Mouse (Mus musculus) cerebellum, adult 9-11 months (tissue): ENCODE measurements around the gene Agap2.
"Not testable (repeated sequence)": the region's sequence is repeated elsewhere in the genome, so short reads cannot be mapped to it uniquely, and the experiment has no call there.

Experiments
- DNase-seq: peaks from one replicate; pipeline ENCODE4 v3.0.0; 2022

Gene Agap2

DNA sequence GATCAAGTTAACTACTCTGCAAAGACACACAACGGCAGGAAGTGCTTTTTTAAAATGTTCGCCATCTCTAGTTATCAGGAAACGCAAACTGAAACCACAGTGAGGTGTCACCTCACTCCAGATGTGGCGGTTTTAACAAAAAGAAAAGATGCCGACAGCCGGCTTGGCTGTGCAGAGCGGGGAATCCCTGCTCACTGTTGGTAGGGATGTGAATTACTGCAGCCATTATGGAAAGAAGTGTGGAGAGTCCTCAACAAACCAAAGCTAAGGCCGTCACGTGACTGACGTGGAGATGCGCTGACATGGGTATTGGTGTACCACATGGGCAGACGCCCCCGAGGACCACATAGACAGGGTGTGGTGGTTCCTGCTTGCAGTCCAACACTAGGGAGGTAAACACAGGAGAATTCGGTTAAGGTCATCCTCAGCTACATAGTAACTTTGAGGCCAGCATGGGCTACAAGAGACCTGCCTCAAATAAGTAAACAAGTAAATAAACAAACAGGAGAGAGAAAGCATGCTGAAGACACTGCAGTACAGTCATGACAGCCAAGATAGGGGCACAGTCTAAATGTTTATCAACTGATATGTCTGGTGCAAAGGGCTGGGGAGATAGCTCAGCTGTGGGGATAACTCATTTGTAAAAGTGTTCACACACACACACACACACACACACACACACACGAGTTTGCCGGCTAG is 32.6 kb downstream of the Agap2 start:
- DNase-seq, result no peak

DNA sequence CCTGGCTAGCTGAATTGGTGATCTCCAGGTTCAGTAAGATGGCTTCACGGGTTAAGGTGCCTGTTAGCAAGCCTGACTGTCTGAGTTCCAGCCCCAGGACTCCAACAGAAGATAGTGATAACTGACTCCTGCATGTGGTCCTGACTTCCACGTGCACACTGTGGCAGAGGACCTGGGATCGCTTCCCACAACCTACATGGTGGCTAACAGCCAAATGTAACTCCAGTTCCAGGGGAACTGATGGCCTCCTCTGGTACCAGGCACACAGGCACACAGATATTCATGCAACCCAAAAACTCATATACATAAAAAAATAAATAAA is 33.1 kb downstream of the Agap2 start:
- no peak for DNase-seq

DNA sequence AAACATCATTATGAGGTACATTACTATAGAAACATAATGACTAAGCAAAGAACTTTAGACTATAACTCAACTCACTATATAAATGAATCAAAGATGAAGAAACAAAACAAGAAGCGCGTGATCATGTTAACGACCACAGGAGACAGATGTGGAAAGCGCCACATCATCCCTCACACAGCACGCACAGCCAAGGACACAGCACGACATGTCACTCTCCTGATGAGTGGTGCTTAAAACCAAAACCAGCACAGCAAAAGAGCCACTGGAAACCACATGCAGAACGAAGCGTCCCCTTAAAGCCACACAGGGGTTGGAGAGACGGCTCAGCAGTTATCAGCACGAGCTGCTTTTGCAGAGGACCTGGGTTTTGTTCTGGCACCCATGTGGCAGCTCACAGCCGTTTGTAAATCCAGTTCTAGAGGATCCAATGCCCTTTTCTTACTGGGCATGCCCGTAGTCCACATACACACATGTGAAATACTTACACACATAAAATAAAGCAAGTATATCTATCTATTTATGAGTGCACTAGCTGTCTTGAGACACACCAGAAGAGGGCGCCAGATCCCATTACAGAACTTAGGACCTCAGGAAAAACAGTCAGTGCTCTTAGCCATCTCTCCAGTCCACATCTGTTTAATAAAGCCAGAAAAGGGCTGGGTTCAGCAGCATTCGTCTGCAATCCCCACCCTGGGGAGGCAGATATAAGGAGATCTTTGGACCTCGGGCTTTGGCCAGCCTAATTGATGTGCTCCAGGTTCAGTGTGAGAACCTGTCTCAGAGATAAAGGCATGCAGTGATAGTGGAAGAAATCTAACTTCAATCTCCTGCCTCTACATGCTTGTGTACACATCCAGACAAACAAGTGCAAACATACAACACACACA is 36.2 kb downstream of the Agap2 start:
- no peak for DNase-seq

DNA sequence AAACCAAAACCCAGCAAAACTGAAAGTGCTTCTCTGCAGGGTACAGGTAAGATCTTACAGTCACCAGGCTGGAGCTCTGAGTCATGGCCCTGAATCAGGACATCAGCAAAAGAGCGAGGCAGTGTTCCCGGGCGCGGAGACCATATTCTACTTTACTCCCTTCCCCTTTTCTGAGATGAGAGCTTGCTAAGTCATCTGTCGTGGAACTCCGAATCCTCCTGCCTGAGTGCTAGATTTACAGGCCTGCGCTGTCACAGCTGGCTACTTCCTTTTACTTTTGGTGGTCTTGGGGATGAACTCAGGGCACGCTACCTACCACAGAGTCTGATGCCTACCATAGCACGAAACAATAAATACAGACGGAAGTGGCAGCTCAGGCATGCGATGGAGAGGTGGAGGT is 39.3 kb downstream of the Agap2 start:
- DNase-seq, result no peak

DNA sequence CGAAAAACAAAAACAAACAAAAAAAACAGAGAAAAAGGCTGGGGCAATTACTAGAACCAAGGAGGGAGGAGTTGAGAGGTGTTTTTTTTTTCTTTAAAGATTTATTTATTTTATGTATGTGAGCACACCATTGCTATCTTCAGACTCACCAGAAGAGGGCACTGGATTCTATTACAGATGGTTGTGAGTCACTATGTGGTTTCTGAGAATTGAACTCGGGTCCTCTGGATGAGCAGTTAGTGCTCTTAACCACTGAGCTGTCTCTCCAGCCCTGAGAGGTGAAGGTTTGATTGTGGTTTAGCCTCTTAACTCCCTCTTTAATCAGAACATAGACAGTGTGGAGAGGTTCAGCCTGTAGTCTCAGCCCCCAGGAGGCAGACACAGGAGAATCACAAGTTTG is 40.0 kb downstream of the Agap2 start:
- DNase-seq, result no peak

DNA sequence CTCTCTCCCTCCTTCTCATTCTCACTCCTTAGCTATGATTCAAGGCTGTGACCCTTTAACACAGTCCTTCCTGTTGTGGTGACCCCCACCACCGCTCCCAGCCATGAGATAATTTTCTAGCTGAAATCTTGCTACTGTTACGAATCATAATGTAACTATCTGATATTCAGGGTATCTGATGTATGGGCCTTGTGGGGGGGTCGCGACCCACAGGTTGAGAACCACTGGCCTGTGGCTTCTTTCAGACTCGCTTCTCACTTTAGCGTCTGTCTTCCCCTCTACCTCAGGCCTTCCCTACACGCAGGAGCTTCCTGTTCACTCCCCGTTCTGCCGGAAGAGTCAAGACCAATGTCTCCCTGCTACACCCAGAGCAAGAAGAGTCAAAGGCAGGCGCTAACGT is 43.4 kb downstream of the Agap2 start:
- no peak for DNase-seq

DNA sequence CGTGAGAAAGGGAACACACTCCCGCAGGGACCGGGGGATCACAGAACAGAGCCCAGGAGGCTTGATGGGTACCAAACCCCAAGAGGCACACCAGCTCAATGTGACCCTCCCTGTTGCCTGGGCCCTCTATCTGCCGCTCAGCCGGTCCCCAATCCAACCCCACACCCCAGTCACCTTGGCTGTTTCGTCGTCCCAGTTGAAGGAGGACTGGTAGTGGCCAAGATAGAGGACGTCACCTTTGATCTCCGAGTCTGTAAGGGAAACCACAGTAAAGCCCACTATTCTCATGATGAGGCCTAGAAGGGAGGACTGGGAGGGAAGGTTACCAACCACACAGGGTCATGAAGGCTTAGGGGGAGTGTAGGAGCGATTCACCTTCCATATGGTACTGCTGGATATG is 44.1 kb downstream of the Agap2 start:
- peak; percentile 41 for DNase-seq

DNA sequence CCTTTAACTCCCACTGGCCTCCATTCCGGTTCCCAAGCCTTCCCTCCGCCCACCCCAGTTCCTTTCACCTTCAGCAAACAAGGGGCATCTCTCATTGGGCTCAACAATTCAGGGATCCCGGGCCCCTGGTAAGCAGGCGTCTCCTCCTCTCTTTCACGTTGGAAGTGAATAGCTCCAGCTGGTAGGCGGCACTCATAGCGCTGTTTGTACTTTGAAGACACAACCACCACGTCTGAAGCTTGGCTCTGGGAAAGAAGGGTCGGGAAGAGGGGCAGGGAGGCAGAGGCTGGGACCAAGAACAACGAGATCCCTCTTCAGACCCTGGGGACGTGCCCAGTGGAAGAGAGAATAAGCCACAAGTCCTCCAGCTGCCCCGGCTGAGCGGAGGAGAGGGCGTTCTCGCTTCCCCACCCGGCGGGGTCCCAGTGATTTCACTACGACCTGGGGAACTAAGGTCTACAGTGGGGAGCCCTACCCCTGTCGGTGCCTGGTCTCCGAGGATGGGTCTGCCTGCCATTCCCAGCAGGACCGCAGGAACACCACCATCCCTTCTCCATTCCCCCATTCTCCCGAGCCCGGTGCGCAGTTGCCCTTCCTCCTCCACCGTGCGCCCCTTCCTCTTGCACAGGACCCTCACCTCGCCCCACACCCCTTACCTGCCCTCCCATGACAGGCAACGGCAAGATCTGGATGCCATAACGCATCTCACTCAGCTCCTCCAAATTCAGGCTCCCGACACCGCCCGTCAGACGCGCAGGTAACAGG is 45.4 kb downstream of the Agap2 start:
- DNase-seq, result no peak

DNA sequence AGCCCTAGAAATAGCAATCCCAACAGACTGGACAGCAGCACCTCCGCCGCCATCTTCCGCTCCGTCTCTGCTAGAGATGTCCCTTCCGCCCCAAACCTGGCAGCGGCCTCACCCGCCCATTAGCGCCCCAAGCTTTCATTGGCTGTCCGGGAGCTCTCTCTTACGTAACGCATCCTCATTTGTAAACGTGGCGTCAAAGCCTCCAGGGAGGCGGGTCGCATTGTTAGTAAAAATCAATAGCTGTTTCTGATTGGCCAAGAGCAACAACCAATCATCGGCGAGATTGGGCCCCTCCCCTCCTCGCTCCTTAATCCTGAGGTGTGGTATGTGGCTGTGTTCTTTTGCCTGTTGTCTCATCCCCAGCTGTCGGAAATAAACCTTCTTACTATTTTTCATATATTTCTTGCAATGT is 46.0 kb downstream of the Agap2 start, which contains the start of gene Os9:
Os9 (minus strand) TSS at position 66 of the 412 bp plus-strand sequence.
- peak; percentile 99 for DNase-seq

DNA sequence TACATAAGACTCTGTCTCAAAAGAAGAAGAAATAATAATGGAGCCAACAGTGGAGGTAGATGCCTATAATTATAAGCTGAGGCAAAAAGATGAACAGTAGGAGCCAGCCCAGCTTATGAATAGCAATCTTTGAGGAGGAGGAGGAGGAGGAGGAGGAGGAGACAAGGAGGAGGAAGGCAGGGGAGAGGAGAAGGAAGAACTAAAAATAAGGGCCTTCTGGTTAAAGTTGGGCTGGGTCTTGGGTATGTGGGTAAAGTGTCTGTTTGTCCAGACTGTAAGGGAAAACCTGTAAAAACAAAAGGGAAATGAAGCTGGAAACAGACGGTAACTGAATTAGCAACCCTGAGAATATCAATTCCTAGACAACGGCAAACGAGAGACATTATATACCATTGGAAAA is 46.9 kb downstream of the Agap2 start:
- DNase-seq, result no peak

DNA sequence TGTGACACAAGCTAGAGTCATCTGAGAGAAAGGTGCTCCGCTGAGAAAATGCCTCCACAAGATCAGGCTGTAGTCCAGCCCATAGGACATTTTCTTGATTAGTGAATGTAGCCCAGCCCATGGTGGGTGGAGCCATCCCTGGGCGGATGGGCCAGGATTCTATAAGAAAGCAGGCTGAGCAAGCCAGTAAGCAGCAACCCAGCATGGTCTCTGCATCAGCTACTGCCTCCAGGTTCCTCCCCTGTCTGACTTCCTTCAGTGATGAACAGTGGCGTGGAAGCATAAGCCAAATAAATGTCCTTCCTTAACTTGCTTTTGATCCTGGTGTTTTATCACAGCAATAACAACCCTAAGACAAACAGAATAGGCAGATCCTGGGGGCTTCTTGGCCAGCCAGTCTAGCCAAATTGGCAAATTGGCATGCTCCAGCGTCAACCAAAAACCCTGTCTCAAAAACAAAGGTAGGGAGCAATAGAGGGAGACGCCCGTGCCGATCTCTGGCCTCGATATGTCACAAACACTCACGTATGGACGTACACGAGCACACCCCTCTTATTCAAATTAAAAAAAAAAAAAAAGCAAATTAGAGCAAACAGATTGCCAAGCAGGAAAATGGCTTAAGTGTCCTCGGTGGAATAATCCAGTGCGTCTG is 47.8 kb downstream of the Agap2 start:
- peak; percentile 79 for DNase-seq

DNA sequence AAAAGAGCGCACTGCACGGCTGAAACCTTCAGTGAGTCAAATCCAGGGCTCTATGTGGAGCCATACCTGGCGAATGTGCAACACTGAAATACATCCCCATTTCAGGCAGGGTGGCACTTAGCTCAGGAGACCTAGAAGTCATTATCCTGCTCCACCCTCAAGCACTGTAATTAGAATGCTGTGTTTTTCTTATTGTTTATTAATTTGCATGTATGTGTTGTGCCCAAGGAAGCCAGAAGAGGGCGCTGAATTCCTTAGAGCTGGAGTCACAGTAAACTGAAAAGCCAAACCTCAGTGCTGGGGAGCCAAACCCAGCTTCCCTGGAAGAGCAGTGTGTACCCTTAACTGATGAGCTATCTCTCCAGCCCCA is 48.3 kb downstream of the Agap2 start:
- DNase-seq, result peak; percentile 85

DNA sequence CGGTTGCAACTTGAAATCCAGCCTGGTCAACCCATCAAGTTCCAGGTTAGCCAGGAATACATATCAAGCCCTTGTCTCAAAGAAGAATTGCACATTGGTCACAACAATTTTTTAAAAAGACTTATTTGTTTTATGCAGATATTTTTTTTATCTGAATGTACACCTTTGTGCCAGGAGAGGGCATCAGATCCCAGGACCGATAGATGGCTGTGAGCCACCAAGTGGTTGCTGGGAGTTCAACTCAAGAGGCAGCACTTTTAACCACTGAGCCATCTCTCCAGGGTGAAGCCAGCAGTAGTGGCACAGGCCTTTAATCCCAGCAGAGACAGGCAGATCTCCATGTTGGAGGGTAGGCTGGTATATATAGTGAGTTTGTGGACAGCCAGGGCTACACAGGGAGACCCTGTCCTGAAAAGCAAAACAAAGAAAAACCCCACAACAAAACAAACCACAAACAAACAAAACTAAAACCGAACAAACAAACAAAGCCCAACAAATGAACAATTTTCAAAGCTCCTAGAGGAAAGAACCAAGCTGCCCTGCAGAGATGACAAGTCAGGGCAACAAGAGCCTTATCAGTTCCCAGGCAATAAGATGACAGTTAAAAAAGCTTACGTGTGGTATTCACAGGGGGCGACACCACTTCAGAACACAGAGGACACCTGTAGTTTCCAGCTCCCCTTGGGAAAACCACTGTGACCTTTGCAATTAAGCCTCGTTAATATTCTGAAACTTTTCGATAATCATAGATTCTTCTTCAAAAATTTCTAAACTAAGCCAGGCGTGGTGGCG is 50.3 kb downstream of the Agap2 start:
- peak; percentile 39 for DNase-seq

DNA sequence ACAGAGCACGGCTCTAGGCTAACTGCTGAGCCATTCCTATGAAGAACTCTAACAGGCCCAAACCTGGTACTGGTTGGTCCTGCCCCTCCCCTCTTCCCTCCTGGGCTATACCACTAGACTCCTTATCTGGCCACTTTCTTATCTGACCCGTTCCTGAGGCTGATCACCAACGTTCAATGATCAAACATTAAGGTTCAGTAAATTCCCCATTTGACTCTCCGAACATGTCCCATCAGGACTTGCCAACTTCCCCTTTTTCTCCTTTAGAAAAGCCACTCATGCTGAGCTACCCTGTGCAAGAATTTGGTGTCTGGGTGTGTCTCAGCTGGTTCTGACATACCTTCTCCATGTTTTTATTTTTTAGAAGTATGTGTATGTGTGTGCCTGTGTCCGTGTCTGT is 51.5 kb downstream of the Agap2 start:
- DNase-seq, result no peak

DNA sequence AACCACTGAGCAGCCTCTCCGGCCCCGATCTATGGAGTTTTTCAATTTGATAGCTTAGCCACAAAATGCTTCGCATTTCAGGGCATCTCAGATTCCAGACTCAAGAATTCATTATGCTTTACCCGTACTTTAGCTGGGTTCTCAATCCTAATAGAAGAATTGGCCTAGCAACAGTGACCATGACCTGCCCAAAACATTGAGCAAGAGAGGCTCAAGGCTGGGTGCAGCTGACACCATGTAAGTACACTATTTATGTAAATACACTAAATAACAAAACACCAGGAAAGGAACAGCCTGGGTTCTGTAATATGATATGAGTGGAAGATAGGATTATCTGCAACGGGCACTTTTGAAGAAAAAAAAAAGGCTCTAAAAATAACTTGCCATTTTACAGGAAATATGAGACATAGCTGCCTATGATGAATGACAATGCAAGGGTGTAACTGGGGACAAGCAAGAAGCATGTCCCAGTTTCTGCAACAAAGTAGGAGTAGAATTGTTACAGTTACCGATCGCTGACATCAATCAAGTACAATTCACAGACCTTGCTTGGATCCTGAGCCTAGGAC is 52.7 kb downstream of the Agap2 start:
- DNase-seq, result no peak

DNA sequence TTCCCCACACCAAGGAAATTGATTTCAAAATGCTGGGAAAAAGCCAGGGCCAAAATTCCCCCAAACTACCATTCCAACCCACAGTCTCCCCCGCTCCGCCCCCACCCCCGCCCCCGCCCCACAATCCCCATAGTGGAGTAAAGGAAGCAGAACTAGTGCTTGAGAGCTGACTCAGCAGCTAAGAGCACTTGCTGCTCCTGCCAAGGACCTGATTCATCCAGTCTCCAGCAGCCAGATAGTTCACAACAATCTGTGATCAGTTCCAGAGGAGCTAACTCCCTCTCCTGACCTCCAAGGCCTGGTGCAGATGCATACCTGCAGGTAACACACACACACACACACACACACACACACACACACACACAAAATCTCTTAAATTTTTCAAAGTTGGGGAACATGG is 54.3 kb downstream of the Agap2 start:
- no peak for DNase-seq

DNA sequence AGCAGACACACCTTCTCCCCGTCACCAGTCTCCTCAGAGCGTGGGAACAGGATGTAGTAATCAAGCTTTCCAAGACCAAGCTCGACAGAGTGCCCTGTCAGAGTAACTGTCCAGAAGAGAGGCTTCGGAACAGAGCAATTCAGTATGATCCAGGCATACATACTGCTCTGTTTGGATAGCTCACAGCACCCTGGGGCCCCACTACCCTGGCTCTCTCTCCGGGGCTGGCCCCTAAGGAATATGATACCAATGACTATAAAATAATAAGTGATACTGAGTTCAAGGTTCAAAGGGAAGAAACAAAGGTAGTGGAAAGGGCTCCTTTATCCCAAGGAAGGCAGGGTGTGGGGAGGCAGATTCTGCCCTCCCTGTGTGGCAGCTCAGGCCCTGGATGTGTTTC is 57.4 kb downstream of the Agap2 start:
- DNase-seq, result no peak

DNA sequence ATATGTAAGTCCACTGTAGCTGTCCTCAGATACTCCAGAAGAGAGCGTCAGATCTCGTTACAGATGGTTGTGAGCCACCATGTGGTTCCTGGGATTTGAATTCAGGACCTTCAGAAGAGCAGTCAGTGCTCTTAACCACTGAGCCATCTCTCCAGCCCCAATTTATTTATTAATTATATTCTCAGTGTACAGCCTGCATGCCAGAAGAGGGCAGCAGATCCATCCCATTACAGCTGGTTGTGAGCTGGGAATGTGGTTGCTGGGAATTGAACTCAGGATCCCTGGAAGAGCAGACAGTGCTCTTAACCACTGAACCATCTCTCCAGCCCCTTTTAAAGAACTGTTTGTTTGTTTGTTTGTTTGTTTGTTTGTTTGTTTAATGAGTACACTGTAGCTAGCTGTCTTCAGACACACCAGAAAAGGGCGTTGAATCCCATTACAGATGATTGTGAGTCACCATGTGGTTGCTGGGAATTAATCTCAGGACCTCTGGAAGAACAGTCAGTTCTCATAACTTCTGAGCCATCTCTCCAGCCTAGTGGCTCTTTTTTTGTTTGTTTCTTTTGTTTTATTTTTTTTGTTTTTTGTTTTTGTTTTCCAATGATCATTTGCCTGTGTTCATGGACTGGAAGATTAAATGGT is 59.4 kb downstream of the Agap2 start:
- not testable (repeated sequence) for DNase-seq

DNA sequence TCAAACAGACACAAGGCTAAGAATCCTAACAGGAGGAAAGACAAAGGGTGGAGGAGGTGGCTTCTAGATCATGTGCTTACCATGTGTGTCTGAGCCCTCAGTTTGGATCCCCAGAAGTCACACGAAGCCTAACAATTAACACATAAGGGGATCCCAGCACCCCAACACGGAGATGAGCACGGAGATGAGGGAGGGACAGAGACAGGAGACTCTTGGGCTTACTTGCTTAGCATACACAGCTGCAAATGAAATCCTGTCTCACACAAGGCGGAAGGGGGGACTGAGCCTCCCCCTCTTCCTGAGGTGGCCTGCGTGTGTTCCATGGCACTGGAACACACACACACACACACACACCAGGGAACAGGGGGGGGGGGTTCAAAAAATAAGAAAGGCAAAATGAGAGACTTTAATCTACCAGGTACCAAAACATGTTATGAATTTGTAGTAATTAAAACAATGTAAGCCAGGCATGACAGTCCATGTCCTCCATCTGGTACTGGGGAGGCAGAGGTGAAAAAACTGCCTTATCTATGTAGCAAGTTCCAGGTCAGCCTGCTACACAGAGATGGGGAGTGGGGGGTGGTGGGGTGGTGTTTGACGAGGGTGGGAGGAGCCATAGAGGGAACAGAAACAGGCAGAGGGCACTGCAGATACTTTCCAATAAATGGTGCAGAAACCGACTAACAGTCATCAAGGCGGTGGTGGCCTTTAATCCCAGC is 60.2 kb downstream of the Agap2 start:
- no peak for DNase-seq

DNA sequence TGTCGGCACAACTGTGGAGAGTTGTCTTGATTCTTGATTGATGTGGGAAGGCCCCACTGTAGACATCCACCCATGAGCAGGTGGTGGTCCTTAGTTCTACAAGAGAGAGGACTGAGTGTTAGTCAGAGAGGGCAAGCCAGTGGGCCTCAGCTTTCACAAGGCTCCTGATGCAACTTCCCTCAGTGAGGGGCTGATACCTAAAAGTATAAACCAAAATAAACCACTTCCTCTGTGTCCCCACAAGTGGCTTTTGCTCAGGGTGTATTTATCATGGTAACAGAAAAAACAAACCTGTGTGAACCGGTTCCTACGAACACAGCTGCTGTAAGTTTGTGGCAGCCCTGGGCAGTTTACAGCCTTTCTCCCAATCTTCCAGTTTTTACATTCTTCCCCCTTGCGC is 61.4 kb downstream of the Agap2 start:
- DNase-seq, result no peak

DNA sequence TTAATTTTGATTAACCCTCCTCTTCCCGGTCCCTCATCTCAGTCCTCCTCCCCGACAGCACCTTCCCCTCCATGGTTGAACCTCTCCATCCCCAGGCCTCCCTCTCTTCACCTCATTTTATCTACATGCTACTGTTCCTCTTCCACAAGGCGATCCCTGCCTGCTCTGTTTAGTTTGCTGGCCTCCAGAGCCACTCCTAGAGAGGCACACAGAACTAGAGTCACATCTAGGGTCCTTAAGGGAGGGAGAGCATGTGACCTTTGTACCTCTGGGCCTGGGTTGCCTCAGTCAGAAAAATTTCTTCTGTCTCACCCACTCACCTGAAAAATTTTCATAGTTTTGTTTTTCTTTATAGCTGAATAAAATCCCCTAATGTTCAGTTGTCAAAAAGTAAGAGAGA is 62.8 kb downstream of the Agap2 start:
- no peak for DNase-seq
